In the genomic region with DNA sequence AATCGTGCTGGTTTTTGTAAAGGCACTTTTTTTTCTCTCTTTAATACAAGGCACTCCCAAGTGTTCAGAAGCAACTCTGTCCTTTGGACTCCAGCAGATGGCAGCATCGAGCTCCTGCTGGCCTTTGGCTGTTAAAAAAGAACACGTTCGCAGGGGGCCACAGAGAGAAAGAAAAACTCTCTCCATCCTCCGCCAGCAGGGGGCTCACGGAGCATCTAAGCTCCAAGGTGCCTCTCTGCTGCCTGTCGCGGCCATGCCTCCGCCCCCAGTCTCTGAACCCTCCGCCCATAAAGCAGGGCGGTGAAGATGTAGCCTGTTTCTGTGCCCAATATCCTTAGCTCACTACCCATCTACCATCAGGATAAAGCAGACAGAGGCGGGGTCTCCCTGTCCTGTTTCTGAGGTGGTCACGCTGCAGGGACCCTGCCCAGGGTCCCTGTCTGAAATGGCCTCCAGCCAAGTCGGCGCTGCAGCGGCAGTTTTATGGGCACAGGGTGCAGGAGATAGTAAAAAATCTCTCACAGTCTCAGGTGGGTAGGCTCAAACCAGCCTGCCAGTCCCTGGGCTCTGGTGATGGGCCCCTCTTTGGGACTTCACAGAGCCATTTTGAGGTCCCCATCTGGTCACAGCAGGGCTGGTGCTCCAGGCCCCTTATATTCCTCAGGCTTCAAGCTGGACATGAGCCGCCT, we compare ENCODE assay signal across 8 mouse cellular contexts.
DNase-seq lines count a peak whose midpoint lies in the region; ATAC-seq and TF ChIP-seq lines count a peak whose summit lies in the region.

No protein-coding gene starts in this region.

- 28% methylated on average over 17 of the region's 17 CpGs for WGBS in embryonic facial prominence, embryonic 10.5 days
- 24% methylated on average over 17 of the region's 17 CpGs for WGBS in intestine, postnatal 0 days
- WGBS in midbrain, embryonic 12.5 days: 26% methylated on average over 17 of the region's 17 CpGs

- peak; percentile 98 for TF ChIP-seq CTCF in intestine, postnatal 0 days (IDR thresholded peaks at IDR 0.05; ENCODE audit: low read depth)

- peaks cover 42% of the 10 kb centered on the region for H3K36me3 ChIP-seq in embryonic facial prominence, embryonic 10.5 days (replicated peaks)
- peaks cover 18% of the 10 kb centered on the region for H3K36me3 ChIP-seq in intestine, postnatal 0 days (ENCODE audit: control insufficient read depth, insufficient read depth)
- no peaks in the 10 kb centered on the region for H3K36me3 ChIP-seq in midbrain, embryonic 12.5 days

- no peaks in the 10 kb centered on the region for H3K27me3 ChIP-seq in embryonic facial prominence, embryonic 10.5 days (replicated peaks; ENCODE audit: low read depth, poor library complexity, severe bottlenecking)
- no peaks in the 10 kb centered on the region for H3K27me3 ChIP-seq in intestine, postnatal 0 days (replicated peaks; ENCODE audit: control insufficient read depth, insufficient read depth, low read length)
- no peaks in the 10 kb centered on the region for H3K27me3 ChIP-seq in midbrain, embryonic 12.5 days

- intact Hi-C loops in left cerebral cortex, postnatal 25 days (cut with DNase I): loop anchor here (2.0 to 5.0 kb wide), 2 partner anchors 247 to 318 kb away; no protein-coding TSS in a partner anchor

- H3K4me1 ChIP-seq in embryonic facial prominence, embryonic 10.5 days: peaks cover 7% of the 10 kb centered on the region
- no peaks in the 10 kb centered on the region for H3K4me1 ChIP-seq in intestine, postnatal 0 days (replicated peaks; ENCODE audit: control insufficient read depth, insufficient read depth, low read length)
- peaks cover 5% of the 10 kb centered on the region; the same call in 1 of the 2 replicates for H3K4me1 ChIP-seq in midbrain, embryonic 12.5 days

- 0 out of 2 replicates have a peak overlapping the region, but pooled peaks have one; percentile 14 for H3K27ac ChIP-seq in embryonic facial prominence, embryonic 10.5 days (replicated peaks)
- no peak overlapping the region for H3K27ac ChIP-seq in intestine, postnatal 0 days (ENCODE audit: low read depth, low read length)
- H3K27ac ChIP-seq in midbrain, embryonic 12.5 days (replicated peaks): no peak overlapping the region

- peak; percentile 80 for ATAC-seq in intestine, postnatal 0 days
- ATAC-seq in midbrain, embryonic 12.5 days (ENCODE audit: low FRiP score, low read depth): peak; percentile 81

- no peak overlapping the region; the same call in 1 of the 2 replicates for H3K4me2 ChIP-seq in intestine, postnatal 0 days (replicated peaks; ENCODE audit: low read depth)
- peak overlapping the region; percentile 47 for H3K4me2 ChIP-seq in midbrain, embryonic 12.5 days (replicated peaks)

- H3K9ac ChIP-seq in intestine, postnatal 0 days (ENCODE audit: low read depth, low read length): no peak overlapping the region
- H3K9ac ChIP-seq in midbrain, embryonic 12.5 days (replicated peaks): 0 out of 2 replicates have a peak overlapping the region, but pooled peaks have one; percentile 15

- H3K4me3 ChIP-seq in embryonic facial prominence, embryonic 10.5 days: peak overlapping the region; percentile 32; the same call in 1 of the 2 replicates
- no peak overlapping the region for H3K4me3 ChIP-seq in intestine, postnatal 0 days (ENCODE audit: low read depth, low read length)
- peak overlapping the region; percentile 26 for H3K4me3 ChIP-seq in midbrain, embryonic 12.5 days

- H3K9me3 ChIP-seq in embryonic facial prominence, embryonic 10.5 days: no peaks in the 10 kb centered on the region
- H3K9me3 ChIP-seq in intestine, postnatal 0 days (ENCODE audit: control insufficient read depth): no peaks in the 10 kb centered on the region
- H3K9me3 ChIP-seq in midbrain, embryonic 12.5 days: no peaks in the 10 kb centered on the region

- peak; percentile 95 for DNase-seq in adrenal gland, postnatal 10 days
- DNase-seq in embryonic facial prominence, embryonic 10.5 days (ENCODE audit: low spot score): peak; percentile 94
- peak; percentile 97 for DNase-seq in heart, adult 11 months
- peak; percentile 92 to 96 for DNase-seq in left cerebral cortex, postnatal 25 days (ENCODE audit: low spot score in 2 of 2)
- peak; percentile 78 for DNase-seq in skeletal muscle tissue, adult 2 months (ENCODE audit: low read depth, low spot score)
- DNase-seq in yolk sac, embryonic 10.5 days (ENCODE audit: low spot score): peak; percentile 88
